Mouse (Mus musculus) cerebellum, adult 11-12 months (tissue): ENCODE measurements at regions not wholly inside any gene's neighbourhood (a gene's known extent, or its start where the extent isn't known, plus 50 kb on each side); places are given as distances from the start of the nearest gene placed in this dataset.
A peak's percentile ranks its signal among the peaks of the same experiment; 100 is the strongest.

Experiments
- DNase-seq: peaks from one replicate; pipeline ENCODE4 v3.0.0; 2022

DNA sequence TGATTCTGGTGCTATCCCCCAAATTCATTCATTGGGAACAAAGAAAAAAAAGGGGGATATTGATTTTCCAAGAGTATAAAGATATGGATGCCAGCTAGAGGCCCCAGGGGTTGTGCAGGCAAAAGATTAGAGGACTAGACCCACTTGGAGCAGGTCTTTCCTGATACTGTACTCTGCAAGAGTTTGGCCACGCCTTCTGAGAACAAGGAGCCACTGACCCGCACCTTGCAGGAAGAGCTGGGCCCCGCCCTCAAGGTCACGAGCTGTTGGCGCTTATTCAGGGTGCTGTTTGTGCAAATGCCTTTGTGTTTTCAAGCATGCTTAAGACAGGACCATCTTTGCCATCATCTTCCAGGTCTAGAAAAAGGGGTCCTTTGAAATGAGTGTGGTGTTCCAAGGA lies 54.5 kb upstream of the Slc7a1 start:
- peak; percentile 37 for DNase-seq

GRCm38 (mm10) chr5:148453776-148454175 lies 54.1 kb upstream of the Slc7a1 start:
- peak; percentile 86 for DNase-seq

GRCm38 (mm10) chr5:148452909-148453632 lies 53.4 kb upstream of the Slc7a1 start:
- DNase-seq = peak; percentile 19

DNA sequence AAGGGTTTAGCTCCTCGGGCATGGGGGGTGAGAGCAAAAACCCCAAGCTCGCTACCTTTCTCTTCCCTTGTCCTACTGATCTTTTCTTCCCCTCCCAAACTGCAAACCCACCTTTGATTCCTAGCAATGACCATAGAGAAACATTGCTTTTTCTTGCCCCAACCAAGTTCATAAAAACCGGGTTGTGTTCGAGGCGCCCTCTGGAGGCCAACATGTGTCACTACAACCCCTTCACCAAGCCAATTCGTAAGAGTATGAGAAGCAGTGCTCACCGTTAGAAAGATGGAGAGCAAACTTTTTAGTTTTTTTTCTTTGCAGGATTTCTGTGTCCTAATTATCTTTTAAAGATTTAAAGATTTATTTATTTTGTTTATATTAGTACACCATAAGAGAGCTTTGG lies 52.1 kb upstream of the Slc7a1 start:
- peak; percentile 36 for DNase-seq

DNA sequence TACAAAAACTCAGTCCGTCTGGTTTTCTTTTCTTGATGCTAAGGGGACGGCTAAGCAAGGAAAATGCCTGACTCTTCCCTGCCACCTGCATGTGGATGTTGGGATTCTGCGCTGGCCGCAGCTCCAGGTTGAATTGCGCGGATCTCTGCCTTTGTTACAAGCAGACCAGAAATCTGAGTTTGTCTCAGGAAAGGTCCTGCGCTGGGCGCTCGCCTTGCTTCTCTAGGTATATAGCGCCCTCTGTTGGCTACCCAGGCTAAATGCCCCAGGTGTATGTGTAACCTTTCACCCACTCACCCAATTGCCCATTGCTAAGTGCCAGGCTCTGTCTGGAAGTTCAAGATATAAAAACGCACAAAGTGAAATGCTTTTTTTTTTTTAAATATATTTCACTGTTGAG lies 51.2 kb upstream of the Slc7a1 start:
- peak; percentile 33 for DNase-seq
